Mouse (Mus musculus) spleen, adult 2 months (tissue): ENCODE data around the gene Olfr958. TPM values are rescaled to one million over a fixed set of nuclear protein-coding genes. Genes with fewer than 3 reads are reported as not detected.

Experiments used
- DNase-seq, 2 experiments: peaks; one replicate each; pipeline versions ENCODE4 v3.0.0 to v3.0.0-alpha.2; 2012 to 2021; ENCODE audit warnings: low spot score in 2 of 2, low read depth in 1 of 2
- H3K27ac ChIP-seq: fragments of 200-500 bp; 2 replicates; pipeline ENCODE4 v1.5.1; 2012; ENCODE audit warnings: low read length, inconsistent platforms; ENCODE audit not compliant: insufficient read depth
- H3K27me3 ChIP-seq: fragments of 200-500 bp; 2 replicates; pipeline ENCODE4 v1.6.1; 2012; ENCODE audit warnings: mild to moderate bottlenecking, moderate library complexity, low read length, inconsistent platforms; ENCODE audit not compliant: control insufficient read depth, insufficient read depth
- H3K36me3 ChIP-seq: fragments of 200-500 bp; 2 replicates; pipeline ENCODE4 v1.6.1; 2012; ENCODE audit warnings: mild to moderate bottlenecking, low read length, inconsistent platforms; ENCODE audit not compliant: control insufficient read depth, insufficient read depth
- H3K4me1 ChIP-seq: fragments of 200-500 bp; 2 replicates; pipeline ENCODE4 v1.6.1; 2011; ENCODE audit warnings: inconsistent platforms; ENCODE audit not compliant: control insufficient read depth, insufficient read depth, insufficient read length
- H3K4me3 ChIP-seq: fragments of 200-500 bp; 2 replicates; pipeline ENCODE4 v1.5.1; 2011; ENCODE audit warnings: mild to moderate bottlenecking, inconsistent platforms; ENCODE audit not compliant: insufficient read depth, insufficient read length; ENCODE audit errors: extremely low read depth
- CTCF ChIP-seq: fragments of 200-500 bp; IDR thresholded peaks from 2 replicates; pipeline ENCODE4 v1.5.1; 2011; ENCODE audit warnings: mild to moderate bottlenecking, inconsistent platforms; ENCODE audit not compliant: insufficient read depth, insufficient read length, insufficient replicate concordance; ENCODE audit errors: extremely low read depth
- POLR2A ChIP-seq: fragments of 200-500 bp; IDR thresholded peaks from 2 replicates; pipeline ENCODE4 v1.6.1; 2011; ENCODE audit warnings: low read depth, low read length, inconsistent platforms
- WGBS: fragments of 180-500 bp; shearing (Covaris S2); methylation state at CpG from one replicate; pipeline ENCODE4 v1.1.7; 2018; 5-methylcytosine and 5-hydroxymethylcytosine counted together
- polyA plus RNA-seq: library from polyadenylated mRNA; depleted of rRNA; stranded (reverse); fragments of >200 nt; gene quantifications from 2 replicates; pipeline ENCODE4 v1.2.3, GENCODE M21; 2012; rRNA removed

The Olfr958 gene
- polyA plus RNA-seq, 1 experiment: not detected

DNA sequence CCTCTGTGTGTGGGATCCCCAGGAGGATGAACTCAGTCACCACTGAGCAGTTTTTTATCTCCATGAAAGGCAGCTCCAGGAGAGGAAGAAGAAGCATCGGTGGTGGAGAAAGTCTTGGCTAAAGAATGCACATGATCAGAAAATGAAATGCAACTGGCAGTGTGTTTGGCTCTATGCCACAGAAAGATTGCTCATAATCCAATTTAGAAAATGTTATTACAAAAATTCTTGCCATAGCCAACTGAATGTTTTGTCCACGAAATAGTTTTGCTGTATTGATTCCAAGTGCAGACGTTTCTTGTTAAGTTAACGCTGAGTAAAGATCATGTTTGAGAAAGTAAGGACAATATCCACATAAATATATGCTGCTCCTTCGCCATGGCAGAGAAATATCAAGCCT lies 3.0 kb downstream of the Olfr958 start:
- TF ChIP-seq CTCF (no peak), POLR2A (no peak)
- DNase-seq: no peak
- 83% methylated on average over 5 of the region's 5 CpGs for WGBS
- Histone ChIP-seq H3K36me3 (no peaks in the 10 kb centered on the region), H3K4me1 (no peaks in the 10 kb centered on the region), H3K27me3 (no peaks in the 10 kb centered on the region), H3K4me3 (no peak overlapping the region), H3K27ac (no peak overlapping the region)

GRCm38 (mm10) chr9:39523616-39524285 lies 30.1 kb downstream of the Olfr958 start:
- no peak for DNase-seq
- no peaks in the 10 kb centered on the region for H3K36me3 ChIP-seq
- no peaks in the 10 kb centered on the region for H3K27me3 ChIP-seq
- H3K4me3 ChIP-seq: no peak overlapping the region
- TF ChIP-seq CTCF (no peak), POLR2A (no peak)
- no peaks in the 10 kb centered on the region for H3K4me1 ChIP-seq
- no peak overlapping the region for H3K27ac ChIP-seq
- WGBS: 87% methylated on average over 1 of the region's 1 CpGs

- Histone ChIP-seq H3K27me3 (no peaks in the 10 kb centered on the region), H3K4me3 (no peak overlapping the region), H3K4me1 (no peaks in the 10 kb centered on the region), H3K27ac (no peak overlapping the region), H3K36me3 (no peaks in the 10 kb centered on the region)
- DNase-seq: no peak
- TF ChIP-seq POLR2A (no peak), CTCF (no peak)
Observed at GRCm38 (mm10) chr9:39518595-39518994, 35.3 kb downstream of the Olfr958 start.

- WGBS: 70% methylated on average over 3 of the region's 3 CpGs
- TF ChIP-seq CTCF (no peak), POLR2A (no peak)
- H3K27ac ChIP-seq: no peak within 1 kb of the TSS
Observed at GRCm38 (mm10) chr9:39515531-39515930, 38.3 kb downstream of the Olfr958 start, which contains the start of gene Olfr957. Olfr957 (minus strand) TSS chr9:39515809.

GRCm38 (mm10) chr9:39509412-39509811 lies 44.4 kb downstream of the Olfr958 start:
- WGBS: 84% methylated on average over 9 of the region's 9 CpGs
- TF ChIP-seq CTCF (no peak), POLR2A (no peak)
- Histone ChIP-seq H3K27me3 (no peaks in the 10 kb centered on the region), H3K4me1 (no peaks in the 10 kb centered on the region), H3K27ac (no peak overlapping the region), H3K4me3 (no peak overlapping the region), H3K36me3 (no peaks in the 10 kb centered on the region)
- no peak for DNase-seq

More at GRCm38 (mm10) chr9:39515531-39515930, 38.3 kb downstream of the Olfr958 start, which contains the start of gene Olfr957:
- no peak for DNase-seq
- no peaks in the 10 kb centered on the region for H3K4me1 ChIP-seq
- no peak within 1 kb of the TSS for H3K4me3 ChIP-seq
- H3K36me3 ChIP-seq: no peaks in the 10 kb centered on the region
- no peaks in the 10 kb centered on the region for H3K27me3 ChIP-seq

- 14% methylated on average over 6 of the region's 6 CpGs for WGBS
- no peak for DNase-seq
- Histone ChIP-seq H3K4me1 (no peaks in the 10 kb centered on the region), H3K27me3 (no peaks in the 10 kb centered on the region), H3K4me3 (no peak overlapping the region), H3K36me3 (no peaks in the 10 kb centered on the region), H3K27ac (no peak overlapping the region)
- no peak for TF ChIP-seq POLR2A
- no peak for TF ChIP-seq CTCF
Observed at GRCm38 (mm10) chr9:39508998-39509397, 44.9 kb downstream of the Olfr958 start.

Other genes starting within 250 kb of the Olfr958 start
- gene Olfr948, start 228.0 kb downstream of the Olfr958 start, polyA plus RNA-seq: not detected in 2 replicates
- gene Olfr951, start 166.6 kb downstream of the Olfr958 start, polyA plus RNA-seq: not detected in 2 replicates
- gene Olfr952, start 126.9 kb downstream of the Olfr958 start, polyA plus RNA-seq: not detected in 2 replicates
- not detected in 2 replicates for gene Olfr954, start 97.4 kb downstream of the Olfr958 start, polyA plus RNA-seq
- not detected in 2 replicates for gene Olfr955, start 82.1 kb downstream of the Olfr958 start, polyA plus RNA-seq
- not detected in 2 replicates for gene Olfr44, start 60.1 kb downstream of the Olfr958 start, polyA plus RNA-seq
- gene Olfr957, start 38.2 kb downstream of the Olfr958 start, polyA plus RNA-seq: not detected in 2 replicates
- not detected in 2 replicates for gene Olfr959, start 21.5 kb upstream of the Olfr958 start, polyA plus RNA-seq
- gene AW551984, start 50.3 kb upstream of the Olfr958 start, polyA plus RNA-seq: not detected in 2 replicates
- gene Olfr148, start 56.6 kb upstream of the Olfr958 start, polyA plus RNA-seq: not detected in 2 replicates
- gene Olfr960, start 67.3 kb upstream of the Olfr958 start, polyA plus RNA-seq: not detected in 2 replicates
- not detected in 2 replicates for gene Olfr961, start 91.0 kb upstream of the Olfr958 start, polyA plus RNA-seq
- gene Olfr963, start 113.2 kb upstream of the Olfr958 start, polyA plus RNA-seq: not detected in 2 replicates
- not detected in 2 replicates for gene Olfr149, start 153.1 kb upstream of the Olfr958 start, polyA plus RNA-seq
- not detected in 2 replicates for gene Olfr965, start 157.3 kb upstream of the Olfr958 start, polyA plus RNA-seq
- gene Olfr150, start 176.9 kb upstream of the Olfr958 start, polyA plus RNA-seq: not detected in 2 replicates
- not detected in 2 replicates for gene Olfr967, start 192.2 kb upstream of the Olfr958 start, polyA plus RNA-seq
- not detected in 2 replicates for gene Olfr968, start 229.2 kb upstream of the Olfr958 start, polyA plus RNA-seq
- gene Olfr969, start 236.9 kb upstream of the Olfr958 start, polyA plus RNA-seq: not detected in 2 replicates